Mouse (Mus musculus) bone marrow, adult 2 months (tissue): ENCODE data around the gene Dlat. TPM values are rescaled to one million over a fixed set of nuclear protein-coding genes. Genes with fewer than 3 reads are reported as not detected.

Experiments
- H3K27ac ChIP-seq: fragments of 200-500 bp; 2 replicates; pipeline ENCODE4 v1.5.1; 2012; ENCODE audit warnings: low read depth, mild to moderate bottlenecking, control low read depth, inconsistent platforms, low read length; ENCODE audit not compliant: control insufficient read depth, poor library complexity, insufficient read depth
- H3K4me1 ChIP-seq: fragments of 200-500 bp; 2 replicates; pipeline ENCODE4 v1.6.1; 2011; ENCODE audit warnings: low read length; ENCODE audit not compliant: control insufficient read depth, insufficient read depth
- H3K4me3 ChIP-seq: fragments of 200-500 bp; replicated peaks from 2 replicates; pipeline ENCODE3; 2011; ENCODE audit warnings: mild to moderate bottlenecking, low read depth, low read length, control low read depth; ENCODE audit not compliant: control insufficient read depth
- CTCF ChIP-seq: fragments of 200-500 bp; IDR thresholded peaks from 2 replicates; pipeline ENCODE4 v1.5.1; 2011; ENCODE audit warnings: low read length, control low read depth; ENCODE audit not compliant: control insufficient read depth, insufficient read depth
- POLR2A ChIP-seq: fragments of 200-500 bp; IDR thresholded peaks from 2 replicates; pipeline ENCODE4 v1.6.1; 2011; ENCODE audit warnings: low read depth, mild to moderate bottlenecking, control low read depth, low read length, borderline replicate concordance; ENCODE audit not compliant: control insufficient read depth
- WGBS: fragments of 180-500 bp; shearing (Covaris S2); methylation state at CpG from one replicate; pipeline ENCODE4 v1.1.7; 2018; 5-methylcytosine and 5-hydroxymethylcytosine counted together
- polyA plus RNA-seq: library from polyadenylated mRNA; stranded (reverse); fragments of >200 nt; gene quantifications from 2 replicates; pipeline ENCODE4 v1.2.4, GENCODE M21; 2011; ENCODE audit warnings: low replicate concordance; ENCODE audit not compliant: missing spikeins, insufficient read depth, insufficient read length

Dlat gene
- polyA plus RNA-seq, 1 experiment: 13.8 TPM

- under 1% methylated on average over 48 of the region's 48 CpGs for WGBS
- H3K4me1 ChIP-seq: peaks cover 6% of the 10 kb centered on the region
- peak within 1 kb of the TSS; percentile 94 for H3K4me3 ChIP-seq
- peak; percentile 92 for TF ChIP-seq POLR2A
- no peak for TF ChIP-seq CTCF
- H3K27ac ChIP-seq: peak within 1 kb of the TSS; percentile 85
These were observed 56.2 kb downstream of the Dlat start, which contains the start of the genes Sdhd and Timm8b for GRCm38 (mm10) chr9:50603189-50603997. Gene Sdhd, minus strand, starts transcription at chr9:50603812. Gene Timm8b, plus strand, starts transcription at chr9:50603910.

GRCm38 (mm10) chr9:50602055-50602845 lies 57.3 kb downstream of the Dlat start:
- TF ChIP-seq CTCF (no peak), POLR2A (no peak)
- H3K4me1 ChIP-seq: peaks cover 6% of the 10 kb centered on the region
- H3K27ac ChIP-seq: no peak overlapping the region; the same call in 1 of the 2 replicates
- WGBS: 65% methylated on average over 7 of the region's 7 CpGs
- H3K4me3 ChIP-seq: peak overlapping the region; percentile 53

GRCm38 (mm10) chr9:50601536-50601935 lies 58.0 kb downstream of the Dlat start:
- 35% methylated on average over 6 of the region's 6 CpGs for WGBS
- Histone ChIP-seq H3K4me3 (no peak overlapping the region), H3K4me1 (peaks cover 6% of the 10 kb centered on the region), H3K27ac (no peak overlapping the region)
- TF ChIP-seq POLR2A: no peak
- no peak for TF ChIP-seq CTCF

GRCm38 (mm10) chr9:50596973-50597372 lies 62.6 kb downstream of the Dlat start:
- no peak overlapping the region for H3K4me3 ChIP-seq
- H3K27ac ChIP-seq: no peak overlapping the region
- H3K4me1 ChIP-seq: peaks cover under 1% of the 10 kb centered on the region
- no peak for TF ChIP-seq CTCF
- TF ChIP-seq POLR2A: no peak
- WGBS: 92% methylated on average over 8 of the region's 8 CpGs

GRCm38 (mm10) chr9:50594794-50595417 lies 64.7 kb downstream of the Dlat start:
- no peak for TF ChIP-seq CTCF
- no peak for TF ChIP-seq POLR2A
- H3K4me1 ChIP-seq: peaks cover 3% of the 10 kb centered on the region
- no peak overlapping the region for H3K27ac ChIP-seq
- H3K4me3 ChIP-seq: no peak overlapping the region
- 83% methylated on average over 12 of the region's 12 CpGs for WGBS

GRCm38 (mm10) chr9:50593544-50593943 lies 66.0 kb downstream of the Dlat start:
- peaks cover 3% of the 10 kb centered on the region for H3K4me1 ChIP-seq
- no peak overlapping the region for H3K4me3 ChIP-seq
- H3K27ac ChIP-seq: no peak overlapping the region; the same call in 1 of the 2 replicates
- WGBS: 68% methylated on average over 3 of the region's 3 CpGs
- TF ChIP-seq POLR2A (no peak), CTCF (peak; percentile 67)

GRCm38 (mm10) chr9:50592955-50593354 lies 66.6 kb downstream of the Dlat start:
- Histone ChIP-seq H3K4me3 (no peak overlapping the region), H3K4me1 (peaks cover 3% of the 10 kb centered on the region), H3K27ac (no peak overlapping the region; the same call in 1 of the 2 replicates)
- WGBS: 51% methylated on average over 9 of the region's 9 CpGs
- TF ChIP-seq CTCF: no peak
- no peak for TF ChIP-seq POLR2A
